Mouse (Mus musculus) embryonic facial prominence, embryonic 10.5 days (tissue): ENCODE data around the gene Gm11639. TPM values are rescaled to one million over a fixed set of nuclear protein-coding genes. Genes with fewer than 3 reads are reported as not detected.

Source experiments
- DNase-seq: peaks from one replicate; pipeline ENCODE4 v3.0.0-alpha.2; 2017; ENCODE audit warnings: low spot score
- H3K27ac ChIP-seq: fragments of 300-500 bp; sonication (generic); replicated peaks from 2 replicates; pipeline ENCODE4 v1.5.1; 2016; ENCODE audit warnings: mild to moderate bottlenecking
- H3K27me3 ChIP-seq: fragments of 300-500 bp; sonication (generic); replicated peaks from 2 replicates; pipeline ENCODE4 v1.6.1; 2016; ENCODE audit warnings: low read depth, mild to moderate bottlenecking; ENCODE audit not compliant: poor library complexity, severe bottlenecking
- H3K36me3 ChIP-seq: fragments of 300-500 bp; sonication (generic); replicated peaks from 2 replicates; pipeline ENCODE4 v1.6.1; 2016; ENCODE audit warnings: mild to moderate bottlenecking, moderate library complexity
- H3K4me1 ChIP-seq: fragments of 300-500 bp; sonication (generic); 2 replicates; pipeline ENCODE4 v1.6.1; 2016
- H3K4me3 ChIP-seq: fragments of 300-500 bp; sonication (generic); 2 replicates; pipeline ENCODE4 v1.5.1; 2016; ENCODE audit warnings: mild to moderate bottlenecking, moderate library complexity
- H3K9me3 ChIP-seq: fragments of 300-500 bp; sonication (generic); 2 replicates; pipeline ENCODE4 v1.6.1; 2016; ENCODE audit warnings: mild to moderate bottlenecking
- WGBS: fragments of 180-500 bp; shearing (Covaris S2); methylation state at CpG from one replicate; pipeline ENCODE4 v1.1.7; 2016; 5-methylcytosine and 5-hydroxymethylcytosine counted together
- polyA plus RNA-seq: library from polyadenylated mRNA; unstranded; fragments of >200 nt; fragmentation: Nextera tagmentation; extraction: Ambion mirVana; gene quantifications from 2 replicates; pipeline ENCODE4 v1.2.1, GENCODE M21; 2016

The Gm11639 gene
- polyA plus RNA-seq, 1 experiment from 2014 or later = not detected

DNA sequence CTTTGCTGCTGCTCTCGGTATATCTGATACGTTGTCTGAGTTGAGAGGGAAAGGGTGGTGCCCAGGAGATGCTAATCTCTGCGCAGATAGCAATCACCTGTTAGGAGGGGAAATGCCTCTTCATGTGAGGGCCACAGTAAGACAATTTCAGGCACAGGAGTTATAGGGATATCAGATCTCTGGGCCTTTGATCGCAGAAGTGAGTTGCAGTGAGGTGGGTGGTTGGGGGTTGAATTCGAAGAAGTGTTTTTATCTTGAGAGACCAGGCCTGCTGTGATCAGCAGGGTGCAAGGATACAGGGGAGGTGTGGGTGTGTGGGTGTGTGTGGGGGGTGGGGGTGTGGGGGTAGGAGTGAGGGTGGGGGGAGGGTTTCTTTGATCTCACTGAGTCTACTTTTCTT, 24.4 kb upstream of the Gm11639 start:
- H3K27me3 ChIP-seq = no peaks in the 10 kb centered on the region
- no peak overlapping the region for H3K4me3 ChIP-seq
- H3K36me3 ChIP-seq = no peaks in the 10 kb centered on the region
- no peaks in the 10 kb centered on the region for H3K4me1 ChIP-seq
- H3K9me3 ChIP-seq = peaks cover 3% of the 10 kb centered on the region; the same call in 1 of the 2 replicates
- H3K27ac ChIP-seq = no peak overlapping the region
- WGBS = 88% methylated on average over 5 of the region's 5 CpGs
- no peak for DNase-seq

DNA sequence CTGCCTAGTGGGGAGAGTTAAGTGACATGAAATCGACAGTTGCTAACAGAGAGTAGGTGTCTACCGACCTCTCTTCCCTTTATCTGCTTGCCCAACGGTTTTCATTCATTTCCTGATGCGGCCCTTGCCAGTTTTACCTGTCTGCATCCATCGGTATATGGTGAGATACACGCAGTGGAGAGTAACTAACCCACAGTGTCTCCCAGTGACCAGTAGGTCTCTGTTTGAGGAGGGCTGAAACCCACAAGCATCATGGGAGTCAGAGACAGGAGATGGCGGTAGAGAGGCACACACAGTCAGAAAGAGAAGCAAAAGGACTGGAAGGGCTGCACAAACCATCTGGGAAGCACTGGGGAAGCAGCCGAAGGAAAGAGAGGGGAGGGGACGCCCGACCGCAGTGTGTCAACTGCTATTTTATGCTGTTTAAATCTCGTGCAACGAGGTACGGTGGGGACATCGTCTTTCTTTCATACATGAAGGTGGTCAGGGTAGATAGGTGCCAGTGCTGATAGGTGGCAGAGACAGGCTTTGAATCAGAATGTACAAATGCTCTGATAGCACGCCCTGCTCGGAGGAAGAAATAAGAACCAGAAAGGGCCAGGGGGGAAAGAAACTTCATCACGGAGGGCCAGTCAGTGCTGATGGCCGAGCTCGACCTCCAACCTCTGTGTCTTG, 23.8 kb upstream of the Gm11639 start:
- no peaks in the 10 kb centered on the region for H3K36me3 ChIP-seq
- H3K4me1 ChIP-seq = no peaks in the 10 kb centered on the region
- no peak overlapping the region for H3K4me3 ChIP-seq
- no peaks in the 10 kb centered on the region for H3K27me3 ChIP-seq
- WGBS = 81% methylated on average over 20 of the region's 20 CpGs
- no peak overlapping the region for H3K27ac ChIP-seq
- H3K9me3 ChIP-seq = peaks cover 3% of the 10 kb centered on the region; the same call in 1 of the 2 replicates
- no peak for DNase-seq

DNA sequence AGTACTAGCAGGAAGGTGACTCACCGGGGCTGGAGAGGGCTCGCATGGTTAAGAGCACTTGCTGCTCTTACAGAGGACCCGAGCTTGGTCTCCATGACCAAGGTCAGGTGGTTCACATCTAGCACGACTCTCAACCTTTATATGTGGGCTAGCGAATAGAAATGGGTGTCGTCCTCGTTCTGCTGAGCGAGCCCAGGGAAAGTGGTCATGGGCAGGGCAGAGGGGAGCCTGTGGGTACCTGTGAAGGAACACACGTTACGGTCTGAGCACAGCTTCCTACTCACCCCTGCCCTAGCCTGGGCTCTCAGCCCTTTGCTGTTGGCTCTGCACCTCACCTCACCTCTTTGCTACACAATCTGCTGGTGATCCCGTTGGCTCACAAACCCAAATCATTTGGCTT, 22.9 kb upstream of the Gm11639 start:
- WGBS = 88% methylated on average over 11 of the region's 11 CpGs
- Histone ChIP-seq H3K9me3 (peaks cover 3% of the 10 kb centered on the region; the same call in 1 of the 2 replicates), H3K4me3 (no peak overlapping the region), H3K36me3 (no peaks in the 10 kb centered on the region), H3K27me3 (no peaks in the 10 kb centered on the region), H3K27ac (no peak overlapping the region), H3K4me1 (peaks cover 8% of the 10 kb centered on the region; the same call in 1 of the 2 replicates)
- DNase-seq = no peak

DNA sequence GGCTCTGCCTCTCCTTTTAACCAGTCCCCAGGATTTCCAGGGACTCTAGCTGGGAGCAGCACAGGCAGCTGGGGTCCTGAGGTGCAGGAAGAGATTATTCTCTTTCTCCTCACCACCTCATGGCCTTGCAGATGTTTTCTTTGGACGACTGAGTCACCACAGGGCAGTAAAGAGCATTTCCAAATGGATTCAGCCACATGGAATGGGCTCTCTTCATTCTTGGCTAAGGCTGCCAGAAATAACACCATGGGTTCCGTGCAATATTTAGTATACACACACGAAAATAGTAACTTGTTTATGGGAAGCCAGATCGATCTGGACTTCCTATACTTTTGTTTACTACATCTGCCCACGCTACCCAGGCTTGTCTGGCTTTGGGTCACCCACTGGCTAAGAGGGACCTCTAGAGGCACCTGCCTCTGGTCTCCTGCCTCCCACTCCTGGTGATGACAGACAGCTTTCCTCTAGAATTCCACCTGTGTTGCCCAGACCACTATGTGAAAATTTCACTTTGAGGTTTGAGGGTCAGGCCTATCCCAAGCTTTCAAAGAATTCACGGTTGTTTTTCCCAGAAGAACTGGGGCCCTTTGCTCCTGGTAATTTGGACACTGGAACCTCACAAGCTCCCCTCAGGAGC, 22.1 kb upstream of the Gm11639 start:
- Histone ChIP-seq H3K9me3 (peaks cover 3% of the 10 kb centered on the region; the same call in 1 of the 2 replicates), H3K27me3 (no peaks in the 10 kb centered on the region), H3K4me3 (no peak overlapping the region), H3K4me1 (peaks cover 8% of the 10 kb centered on the region; the same call in 1 of the 2 replicates), H3K27ac (no peak overlapping the region), H3K36me3 (no peaks in the 10 kb centered on the region)
- DNase-seq = no peak
- 85% methylated on average over 6 of the region's 6 CpGs for WGBS

DNA sequence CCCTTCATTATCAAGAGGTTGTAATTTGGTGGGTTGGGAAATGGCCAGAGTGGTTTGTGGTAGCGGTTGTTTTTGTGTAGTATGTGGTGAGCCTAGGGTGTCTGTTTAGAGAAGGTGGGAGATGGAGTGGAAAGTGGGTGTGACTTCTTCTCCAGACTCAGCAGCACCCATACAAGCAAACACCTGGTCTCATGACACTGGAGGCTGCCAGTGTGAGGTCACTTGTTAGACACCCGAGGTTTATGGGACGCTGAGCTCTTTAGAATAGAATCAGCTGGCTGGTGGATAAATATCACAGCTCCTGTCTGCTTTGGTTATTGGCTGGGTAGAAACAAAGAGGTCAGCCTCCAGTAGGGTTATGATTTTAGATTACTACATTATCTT, 21.6 kb upstream of the Gm11639 start:
- peaks cover 8% of the 10 kb centered on the region; the same call in 1 of the 2 replicates for H3K4me1 ChIP-seq
- DNase-seq = no peak
- no peak overlapping the region for H3K4me3 ChIP-seq
- no peak overlapping the region for H3K27ac ChIP-seq
- H3K36me3 ChIP-seq = no peaks in the 10 kb centered on the region
- no peaks in the 10 kb centered on the region for H3K27me3 ChIP-seq
- WGBS = 84% methylated on average over 3 of the region's 3 CpGs
- peaks cover 3% of the 10 kb centered on the region; the same call in 1 of the 2 replicates for H3K9me3 ChIP-seq

DNA sequence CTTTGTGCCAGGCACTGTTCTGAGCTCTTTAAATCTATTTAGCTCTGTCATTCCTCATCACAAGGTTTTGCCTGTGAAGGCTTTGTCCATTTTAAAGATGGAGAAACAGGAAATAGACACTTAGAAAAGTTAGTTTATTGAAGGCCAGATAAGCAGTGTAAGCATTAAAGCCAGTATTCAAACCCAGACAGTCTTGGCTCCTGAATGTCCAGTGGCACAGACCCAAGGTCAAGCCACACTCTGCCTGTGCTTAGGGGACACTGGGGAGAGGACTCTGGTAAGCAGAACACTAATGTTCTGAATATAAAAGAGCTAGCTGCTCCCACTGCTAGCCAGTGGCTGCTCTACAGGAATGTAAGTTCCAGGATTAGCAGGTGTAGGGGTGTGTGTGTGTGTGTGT, 21.1 kb upstream of the Gm11639 start:
- Histone ChIP-seq H3K4me1 (peaks cover 8% of the 10 kb centered on the region; the same call in 1 of the 2 replicates), H3K9me3 (peaks cover 3% of the 10 kb centered on the region; the same call in 1 of the 2 replicates), H3K4me3 (no peak overlapping the region), H3K27me3 (no peaks in the 10 kb centered on the region), H3K27ac (no peak overlapping the region), H3K36me3 (no peaks in the 10 kb centered on the region)
- DNase-seq = no peak

DNA sequence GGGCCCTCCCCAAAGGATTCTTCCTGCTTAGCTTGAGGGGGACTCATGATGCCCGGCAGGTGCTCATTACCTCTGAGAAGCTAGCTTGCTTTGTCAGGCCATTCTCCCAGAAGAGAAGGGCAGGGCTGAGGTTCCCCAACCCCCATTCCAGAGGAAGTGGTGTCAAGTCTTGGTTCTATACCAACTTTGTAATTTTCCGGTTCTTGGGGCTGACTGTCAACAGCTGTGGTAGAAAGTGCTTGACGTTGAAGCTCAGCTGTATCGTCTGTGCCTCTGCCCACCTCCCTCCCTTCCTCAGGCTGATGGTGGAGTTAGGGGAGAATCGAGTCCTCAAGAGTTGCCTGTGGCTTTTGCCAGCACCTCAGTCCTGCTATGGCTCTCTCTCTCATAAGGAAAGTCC, 18.1 kb upstream of the Gm11639 start:
- H3K27me3 ChIP-seq = no peaks in the 10 kb centered on the region
- DNase-seq = no peak
- H3K27ac ChIP-seq = no peak overlapping the region
- H3K36me3 ChIP-seq = no peaks in the 10 kb centered on the region
- H3K4me3 ChIP-seq = no peak overlapping the region
- WGBS = 76% methylated on average over 5 of the region's 5 CpGs
- peaks cover 8% of the 10 kb centered on the region; the same call in 1 of the 2 replicates for H3K4me1 ChIP-seq
- no peaks in the 10 kb centered on the region for H3K9me3 ChIP-seq

DNA sequence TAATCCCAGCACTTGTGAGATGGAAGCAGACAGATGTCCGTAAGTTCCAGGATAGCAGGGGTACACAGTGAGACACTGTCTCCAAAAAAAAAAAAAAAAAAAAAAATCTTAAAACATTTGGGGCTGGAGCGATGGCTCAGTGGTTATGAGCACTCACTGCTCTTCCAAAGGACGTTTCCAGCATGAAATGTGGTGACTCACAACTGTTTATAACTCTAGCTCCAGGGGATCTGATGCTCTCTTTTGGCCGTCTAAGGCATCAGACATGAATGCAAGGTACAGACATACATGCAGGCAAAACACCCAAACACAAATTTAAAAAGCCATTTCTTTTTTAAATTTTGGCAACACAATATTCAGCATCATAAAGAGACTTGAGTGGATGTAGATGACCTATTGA, 12.1 kb upstream of the Gm11639 start:
- WGBS = 76% methylated on average over 4 of the region's 4 CpGs
- Histone ChIP-seq H3K27ac (no peak overlapping the region), H3K4me3 (no peak overlapping the region), H3K36me3 (no peaks in the 10 kb centered on the region), H3K4me1 (no peaks in the 10 kb centered on the region), H3K9me3 (no peaks in the 10 kb centered on the region), H3K27me3 (no peaks in the 10 kb centered on the region)
- no peak for DNase-seq

DNA sequence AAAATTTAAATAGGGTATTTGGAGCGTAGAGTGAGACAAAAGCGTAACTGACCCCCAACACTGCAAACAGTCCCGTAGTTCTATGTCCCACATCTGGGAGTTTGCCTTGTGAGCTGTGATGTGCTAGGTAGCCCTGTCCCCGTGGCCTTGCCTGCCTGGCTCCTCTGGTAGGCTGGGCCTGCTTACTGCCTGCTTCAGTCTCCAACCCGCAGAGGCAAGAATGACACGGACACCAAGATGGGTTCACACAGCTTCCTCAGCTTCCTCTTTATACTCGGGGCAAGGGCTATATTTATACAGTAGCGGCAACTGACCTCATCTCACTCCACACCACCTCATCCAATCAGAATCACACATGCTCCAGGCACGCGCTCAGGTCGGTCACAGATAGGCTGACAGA, 10.7 kb upstream of the Gm11639 start:
- no peaks in the 10 kb centered on the region for H3K4me1 ChIP-seq
- no peaks in the 10 kb centered on the region for H3K9me3 ChIP-seq
- no peaks in the 10 kb centered on the region for H3K27me3 ChIP-seq
- no peak overlapping the region for H3K4me3 ChIP-seq
- no peaks in the 10 kb centered on the region for H3K36me3 ChIP-seq
- DNase-seq = no peak
- H3K27ac ChIP-seq = no peak overlapping the region
- WGBS = 92% methylated on average over 11 of the region's 11 CpGs

DNA sequence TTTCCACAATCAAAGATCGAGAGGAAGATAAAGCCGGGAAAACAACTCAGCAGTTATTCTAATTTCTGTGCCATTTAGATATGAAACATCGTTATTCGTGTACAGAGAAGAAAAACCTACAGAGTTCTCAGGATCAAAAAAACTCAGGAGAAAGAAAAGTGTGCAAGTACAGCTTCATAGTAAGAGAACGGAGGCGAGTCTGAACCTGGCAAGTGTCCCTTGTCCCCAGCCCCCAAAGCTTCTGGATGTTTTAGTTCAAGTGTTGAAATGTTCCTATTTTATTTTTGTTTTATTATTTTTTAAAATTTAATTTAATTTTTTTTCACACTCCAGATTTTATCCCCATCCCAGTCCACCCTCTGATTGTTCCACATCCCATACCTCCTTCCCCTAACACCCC, 7.7 kb downstream of the Gm11639 start:
- H3K27me3 ChIP-seq = no peaks in the 10 kb centered on the region
- no peak overlapping the region for H3K4me3 ChIP-seq
- no peaks in the 10 kb centered on the region for H3K4me1 ChIP-seq
- no peak for DNase-seq
- no peaks in the 10 kb centered on the region for H3K36me3 ChIP-seq
- no peak overlapping the region for H3K27ac ChIP-seq
- 90% methylated on average over 6 of the region's 6 CpGs for WGBS
- H3K9me3 ChIP-seq = no peaks in the 10 kb centered on the region

DNA sequence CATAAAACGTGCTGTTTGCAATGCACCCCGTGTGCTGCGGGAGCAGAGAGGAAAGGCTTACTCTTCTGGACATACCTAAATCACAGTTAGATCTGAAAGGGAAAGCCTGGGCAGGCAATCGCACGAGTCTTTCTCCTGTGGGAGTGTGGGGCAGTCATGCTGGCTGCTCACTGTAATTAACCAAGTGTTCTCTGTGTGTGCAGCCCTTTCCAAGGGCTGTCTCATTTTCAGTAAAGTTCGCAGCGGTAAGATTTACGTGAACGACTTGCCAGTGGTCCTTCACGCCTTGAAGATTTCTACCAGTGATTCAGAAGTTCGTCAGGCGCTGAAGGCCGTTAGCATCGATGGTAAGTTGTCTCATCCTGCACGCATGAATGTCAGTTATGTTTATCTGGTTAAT, 18.6 kb downstream of the Gm11639 start:
- 74% methylated on average over 15 of the region's 15 CpGs for WGBS

DNA sequence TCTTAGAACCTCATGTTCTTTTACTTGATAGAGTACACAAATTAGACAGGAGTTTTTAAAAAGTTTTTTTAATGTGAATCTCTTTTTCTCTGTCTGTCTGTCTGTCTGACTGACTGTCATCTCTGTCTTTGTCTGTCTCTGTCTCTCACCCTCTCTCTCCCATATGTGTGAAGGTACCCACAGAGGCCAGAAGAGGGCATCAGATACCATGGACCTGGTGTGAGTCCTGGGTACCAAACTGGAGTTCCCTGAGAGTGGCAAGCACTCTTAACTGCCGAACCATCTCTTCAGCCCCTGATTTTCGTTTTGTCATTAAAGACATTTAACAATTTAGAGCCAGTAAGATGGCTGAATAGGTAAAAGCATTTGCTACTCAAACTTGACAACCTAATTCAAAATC, 21.6 kb downstream of the Gm11639 start:
- H3K27me3 ChIP-seq = no peaks in the 10 kb centered on the region
- no peaks in the 10 kb centered on the region for H3K9me3 ChIP-seq
- H3K4me3 ChIP-seq = no peak overlapping the region
- DNase-seq = no peak
- H3K27ac ChIP-seq = no peak overlapping the region
- WGBS = 70% methylated on average over 2 of the region's 2 CpGs
- no peaks in the 10 kb centered on the region for H3K36me3 ChIP-seq
- no peaks in the 10 kb centered on the region for H3K4me1 ChIP-seq

More for the DNA sequence above, 18.6 kb downstream of the Gm11639 start:
- Histone ChIP-seq H3K27me3 (no peaks in the 10 kb centered on the region), H3K4me3 (no peak overlapping the region), H3K4me1 (no peaks in the 10 kb centered on the region), H3K36me3 (no peaks in the 10 kb centered on the region), H3K27ac (no peak overlapping the region), H3K9me3 (no peaks in the 10 kb centered on the region)
- DNase-seq = no peak

DNA sequence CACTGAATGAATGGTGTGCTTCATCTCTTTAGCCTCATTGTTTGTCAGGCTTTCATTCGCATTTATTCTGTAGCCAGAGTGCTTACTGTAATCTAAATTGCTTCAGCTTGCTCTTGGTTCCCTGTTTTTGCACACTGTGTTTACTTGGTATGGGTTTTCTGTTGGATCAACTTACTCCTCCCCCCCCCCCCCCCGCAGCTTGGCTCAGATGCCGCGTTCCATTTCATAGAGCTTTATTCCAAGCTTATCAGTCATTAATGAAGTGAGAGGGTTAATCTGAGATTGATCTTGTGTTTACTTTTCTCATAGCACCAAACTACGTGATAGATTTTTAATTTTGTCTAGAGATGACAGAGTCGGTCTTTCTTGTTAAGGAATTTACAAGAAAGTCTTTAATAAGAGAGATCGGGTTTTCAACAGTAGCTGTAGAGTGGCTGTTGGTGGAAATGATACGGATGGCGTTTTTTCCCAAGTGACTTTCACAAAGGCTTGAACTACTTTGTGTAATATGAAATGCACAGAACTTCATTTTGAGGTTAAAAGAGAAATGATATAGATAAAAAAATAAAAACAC, 59.6 kb downstream of the Gm11639 start:
- H3K4me3 ChIP-seq = no peak overlapping the region
- H3K36me3 ChIP-seq = no peaks in the 10 kb centered on the region
- no peaks in the 10 kb centered on the region for H3K27me3 ChIP-seq
- no peak overlapping the region for H3K27ac ChIP-seq
- H3K4me1 ChIP-seq = no peaks in the 10 kb centered on the region
- no peak for DNase-seq
- no peaks in the 10 kb centered on the region for H3K9me3 ChIP-seq
- WGBS = 88% methylated on average over 9 of the region's 9 CpGs
